Mouse (Mus musculus) CD4-positive, CD25-positive, alpha-beta regulatory T cell, adult 2 months (primary cell): ENCODE results near the gene Acot5.

ENCODE experiments used
- DNase-seq: peaks from one replicate; pipeline ENCODE4 v3.0.0-alpha.2; 2012; ENCODE audit warnings: low read depth, low spot score

The Acot5 gene

DNA sequence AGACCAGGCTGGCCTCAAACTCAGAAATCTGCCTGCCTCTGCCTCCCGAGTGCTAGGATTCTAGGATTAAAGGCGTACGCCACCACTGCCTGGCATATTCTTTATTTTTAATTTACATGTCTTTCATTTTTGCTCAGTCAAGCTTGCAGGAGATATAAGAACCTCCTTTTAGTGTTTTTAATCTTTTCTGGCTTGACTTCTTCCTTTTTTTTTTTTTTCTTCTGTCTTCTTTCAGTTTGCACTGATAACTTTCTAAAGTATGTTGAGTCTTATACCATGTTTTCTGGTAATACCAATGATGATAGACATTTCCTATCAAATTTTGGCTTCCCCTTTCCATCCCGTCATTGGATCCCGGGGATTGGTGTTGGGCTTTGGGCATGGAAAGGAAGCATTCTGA, 50.5 kb downstream of the Acot5 start:
- DNase-seq: no peak
